Mouse (Mus musculus) ES-E14 (cell line): ENCODE results near the gene Nmt1. TPM values are rescaled to one million over a fixed set of nuclear protein-coding genes. Genes with fewer than 3 reads are reported as not detected.

Experiments
- DNase-seq: peaks from one replicate; pipeline ENCODE4 v3.0.0-alpha.2; 2013; ENCODE audit warnings: low read depth, low spot score
- H3K27ac ChIP-seq: 2 replicates; pipeline ENCODE4 v1.5.1; 2012; ENCODE audit warnings: low read depth, mild to moderate bottlenecking, low read length, moderate library complexity, mixed read lengths; ENCODE audit not compliant: poor library complexity, insufficient read depth, severe bottlenecking
- H3K36me3 ChIP-seq: 2 replicates; pipeline ENCODE4 v1.6.1; 2012; ENCODE audit warnings: mild to moderate bottlenecking, low read length, moderate library complexity, mixed read lengths; ENCODE audit not compliant: control insufficient read depth, poor library complexity, insufficient read depth, severe bottlenecking
- H3K4me1 ChIP-seq, 2 experiments: fragments of 150-350 bp in 1 of 2; sonication (generic) in 1 of 2; 2 replicates each; pipeline ENCODE4 v1.6.1; 2012; ENCODE audit warnings: low read length in 2 of 2, mild to moderate bottlenecking in 1 of 2, mixed read lengths in 1 of 2; ENCODE audit not compliant: control insufficient read depth in 2 of 2, insufficient read depth in 2 of 2, poor library complexity in 1 of 2
- H3K4me3 ChIP-seq, 2 experiments: fragments of 150-350 bp in 1 of 2; sonication (generic) in 1 of 2; 2 replicates each; pipeline ENCODE4 v1.5.1; 2012; ENCODE audit warnings: low read length in 2 of 2, low read depth in 1 of 2, mild to moderate bottlenecking in 1 of 2, mixed read lengths in 1 of 2; ENCODE audit not compliant: insufficient read depth in 1 of 2, poor library complexity in 1 of 2, severe bottlenecking in 1 of 2
- H3K9ac ChIP-seq: 2 replicates; pipeline ENCODE4 v1.6.1; 2012; ENCODE audit warnings: low read depth, mild to moderate bottlenecking, low read length, mixed read lengths; ENCODE audit not compliant: poor library complexity, insufficient read depth, severe bottlenecking
- H3K9me3 ChIP-seq: fragments of 150-350 bp; sonication (generic); 2 replicates; pipeline ENCODE4 v1.6.1; 2012; ENCODE audit warnings: low read depth, mild to moderate bottlenecking, low read length; ENCODE audit not compliant: control insufficient read depth, insufficient read depth
- CHD2 ChIP-seq: IDR thresholded peaks from 2 replicates; pipeline ENCODE4 v1.6.1; 2014; ENCODE audit warnings: mild to moderate bottlenecking, low read depth, low read length, inconsistent platforms
- HCFC1 ChIP-seq: IDR thresholded peaks from 2 replicates; pipeline ENCODE4 v1.6.1; 2012; ENCODE audit warnings: low read length, inconsistent platforms, borderline replicate concordance; ENCODE audit not compliant: insufficient read depth
- MAFK ChIP-seq: IDR thresholded peaks from 2 replicates; pipeline ENCODE4 v1.6.1; 2014; ENCODE audit warnings: mild to moderate bottlenecking, low read depth, low read length, inconsistent platforms; ENCODE audit not compliant: insufficient read depth
- ZC3H11A ChIP-seq: IDR thresholded peaks from 2 replicates; pipeline ENCODE4 v1.6.1; 2012; ENCODE audit warnings: low read depth, mild to moderate bottlenecking, inconsistent platforms, low read length, borderline replicate concordance
- ZNF384 ChIP-seq: IDR thresholded peaks from 2 replicates; pipeline ENCODE4 v1.6.1; 2012; ENCODE audit warnings: low read depth, low read length, inconsistent platforms
- in situ Hi-C, 2 experiments: fragments of 600-800 bp; cut with MboI; formaldehyde crosslinking; loops; one replicate each; pipeline ENCODE4 v1.15.1; 2025; ENCODE audit warnings: low sequenced_read_pairs in 2 of 2, inconsistent platforms in 1 of 2; ENCODE audit not compliant: unreplicated experiment in 2 of 2
- total RNA-seq: library from RNA; depleted of rRNA; stranded (reverse); fragments of 300-350 nt; gene quantifications from 2 replicates; pipeline ENCODE4 v1.2.3, GENCODE M21; 2012

Gene Nmt1
- total RNA-seq, 1 experiment, result 61.0 TPM

DNA sequence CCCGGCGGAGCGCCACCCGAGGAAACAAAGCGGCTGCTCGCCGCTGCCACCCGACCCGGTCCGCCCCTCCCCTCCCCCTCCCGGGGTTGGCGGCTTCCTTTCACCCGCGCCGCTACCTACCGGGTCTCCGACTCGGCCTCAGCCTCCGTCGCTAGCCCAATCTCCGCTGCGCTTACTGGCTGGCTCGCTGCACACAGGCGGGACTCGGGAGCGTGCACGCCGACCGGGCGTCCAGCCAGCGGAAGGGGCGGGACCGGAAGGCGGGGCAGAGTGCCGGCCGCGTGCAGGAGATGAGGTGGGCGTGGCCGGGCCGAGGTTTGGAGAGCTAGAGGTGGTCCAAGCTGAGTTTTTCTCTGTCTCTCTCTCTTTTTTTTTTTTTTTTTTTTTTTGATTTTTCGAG lies 11.1 kb upstream of the Nmt1 start:
- DNase-seq, result peak; percentile 87
- in situ Hi-C loops, result no loop called here
- Histone ChIP-seq H3K9me3 (no peaks in the 10 kb centered on the region), H3K27ac (no peak overlapping the region; the same call in 1 of the 2 replicates), H3K4me1 (peaks cover 0 to 7% of the 10 kb centered on the region in 2 experiments; a peak in 3 of 4 replicates), H3K36me3 (peaks cover 14% of the 10 kb centered on the region), H3K4me3 (peak overlapping the region; percentile 78 to 98), H3K9ac (peak overlapping the region; percentile 89)
- 0 out of 2 replicates have a peak, but pooled peaks have one; percentile 24 for TF ChIP-seq CHD2
- TF ChIP-seq ZC3H11A, result no peak
- peak; percentile 66; the same call in 1 of the 2 replicates for TF ChIP-seq HCFC1
- peak; percentile 87 for TF ChIP-seq ZNF384

GRCm38 (mm10) chr11:103017661-103018060 lies 10.3 kb upstream of the Nmt1 start:
- in situ Hi-C loops, result no loop called here
- TF ChIP-seq HCFC1 (no peak), CHD2 (no peak), ZC3H11A (no peak), ZNF384 (no peak), MAFK (no peak)
- Histone ChIP-seq H3K27ac (no peak overlapping the region), H3K9me3 (no peaks in the 10 kb centered on the region), H3K36me3 (peaks cover 14% of the 10 kb centered on the region), H3K4me1 (peaks cover 0 to 7% of the 10 kb centered on the region in 2 experiments; a peak in 3 of 4 replicates), H3K9ac (0 out of 2 replicates have a peak overlapping the region, but pooled peaks have one; percentile 23), H3K4me3 (no peak overlapping the region)
- DNase-seq, result no peak

DNA sequence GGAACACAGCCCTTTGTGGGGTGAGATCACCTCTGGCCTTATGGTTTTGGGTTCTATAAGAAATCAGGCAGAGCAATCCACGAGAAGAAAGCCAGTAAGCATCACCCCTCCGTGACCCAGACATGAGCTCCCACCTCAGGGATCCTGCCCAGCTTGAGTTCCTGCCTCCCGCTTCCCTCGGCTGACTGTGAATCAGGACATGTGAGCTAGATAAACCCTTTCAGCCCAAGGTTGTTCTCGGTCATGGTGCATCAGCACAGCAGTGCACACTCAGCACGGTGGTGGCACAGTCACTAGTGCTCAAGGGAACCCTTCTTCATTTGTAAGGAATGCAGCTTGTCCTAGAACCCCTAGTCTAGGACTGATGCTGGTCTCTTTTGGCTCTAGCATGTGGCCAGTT lies 9.1 kb upstream of the Nmt1 start:
- no peaks in the 10 kb centered on the region for H3K9me3 ChIP-seq
- H3K36me3 ChIP-seq, result peaks cover 8% of the 10 kb centered on the region
- H3K9ac ChIP-seq, result no peak overlapping the region
- H3K4me3 ChIP-seq, result no peak overlapping the region
- TF ChIP-seq MAFK, result no peak
- TF ChIP-seq CHD2, result no peak
- TF ChIP-seq HCFC1, result no peak
- no peak for TF ChIP-seq ZC3H11A
- TF ChIP-seq ZNF384, result no peak
- peaks cover 0 to 7% of the 10 kb centered on the region in 2 experiments; a peak in 3 of 4 replicates for H3K4me1 ChIP-seq
- no peak for DNase-seq
- in situ Hi-C loops, result no loop called here
- H3K27ac ChIP-seq, result no peak overlapping the region

DNA sequence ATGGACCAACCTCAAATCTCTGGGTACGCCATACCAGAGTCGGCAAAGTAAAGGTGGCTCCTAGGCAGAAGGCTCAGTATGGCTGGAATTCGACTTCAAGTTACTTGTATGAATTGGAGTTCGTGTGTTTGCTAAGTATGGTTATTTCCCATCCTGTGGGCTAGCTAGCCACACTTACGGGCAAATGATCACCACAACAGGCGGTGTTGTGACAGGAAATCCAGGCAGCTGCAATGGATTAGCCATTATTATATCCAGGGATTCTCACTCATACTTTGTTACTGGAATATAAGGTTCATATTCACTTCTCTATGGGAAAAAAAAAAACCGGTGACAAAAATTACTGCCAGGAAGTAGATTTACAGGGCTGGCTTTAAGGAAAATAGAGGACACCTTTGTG lies 8.7 kb upstream of the Nmt1 start:
- Histone ChIP-seq H3K36me3 (peaks cover 8% of the 10 kb centered on the region), H3K9ac (no peak overlapping the region), H3K4me1 (peaks cover 0 to 7% of the 10 kb centered on the region in 2 experiments; a peak in 3 of 4 replicates), H3K9me3 (no peaks in the 10 kb centered on the region), H3K27ac (no peak overlapping the region), H3K4me3 (no peak overlapping the region)
- no peak for TF ChIP-seq MAFK
- no peak for TF ChIP-seq ZNF384
- no peak for TF ChIP-seq HCFC1
- no peak for TF ChIP-seq ZC3H11A
- TF ChIP-seq CHD2, result no peak
- no peak for DNase-seq
- in situ Hi-C loops, result no loop called here
